Mouse (Mus musculus) c-Kit-positive CD71-negative TER-119-negative erythroid progenitor cells, embryonic 14.5 days (primary cell): ENCODE measurements around the gene Ddb2.

Source experiments
- DNase-seq: peaks from one replicate; pipeline ENCODE4 v3.0.0-alpha.2; 2013; ENCODE audit warnings: low read depth

Gene Ddb2

GRCm38 (mm10) chr2:91187431-91187830, 49.4 kb downstream of the Ddb2 start:
- DNase-seq: no peak

DNA sequence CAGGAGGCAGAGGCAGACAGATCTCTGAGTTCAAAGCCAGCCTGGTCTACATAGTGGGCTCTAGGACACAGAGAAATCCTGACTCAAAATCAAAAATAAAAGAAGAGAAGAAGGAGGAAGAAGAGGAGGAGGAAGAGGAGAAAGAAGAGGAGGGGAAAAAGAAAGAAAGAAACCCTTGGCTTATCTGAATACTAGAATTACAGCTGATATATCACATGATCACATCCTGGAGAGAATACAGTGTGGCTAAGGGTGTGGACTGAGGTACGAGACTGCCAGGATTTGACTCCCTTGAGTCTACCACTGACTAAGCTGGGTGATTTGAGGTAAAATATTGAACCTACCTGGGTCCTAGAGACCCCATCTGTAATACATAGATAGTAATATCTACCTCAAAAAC, 50.6 kb downstream of the Ddb2 start:
- DNase-seq: no peak

GRCm38 (mm10) chr2:91183711-91184405, 52.9 kb downstream of the Ddb2 start, which contains the start of gene Madd:
Gene Madd (minus strand): TSS chr2:91183837.
- DNase-seq: peak; percentile 71

DNA sequence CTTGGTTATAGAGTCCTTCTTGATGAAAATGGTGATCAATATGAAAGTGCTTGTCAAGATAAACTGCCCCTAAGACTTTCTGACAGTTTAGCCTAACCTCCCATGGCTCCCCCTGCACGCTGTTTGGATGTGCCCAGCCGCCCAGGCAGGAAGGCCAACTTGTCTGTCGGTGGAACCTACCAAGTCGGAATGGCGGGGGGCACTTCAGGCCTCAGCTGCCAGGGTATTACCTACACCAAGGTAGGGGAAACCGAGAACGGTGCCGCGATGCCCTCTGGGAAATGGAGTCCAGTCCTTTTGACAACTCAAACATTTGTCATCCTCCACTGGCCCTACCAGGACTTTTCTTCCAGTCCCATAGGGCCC, 53.7 kb downstream of the Ddb2 start:
- DNase-seq: peak; percentile 96

- no peak for DNase-seq
Observed at GRCm38 (mm10) chr2:91182405-91183147, 54.2 kb downstream of the Ddb2 start.

GRCm38 (mm10) chr2:91182016-91182404, 54.8 kb downstream of the Ddb2 start:
- no peak for DNase-seq

DNA sequence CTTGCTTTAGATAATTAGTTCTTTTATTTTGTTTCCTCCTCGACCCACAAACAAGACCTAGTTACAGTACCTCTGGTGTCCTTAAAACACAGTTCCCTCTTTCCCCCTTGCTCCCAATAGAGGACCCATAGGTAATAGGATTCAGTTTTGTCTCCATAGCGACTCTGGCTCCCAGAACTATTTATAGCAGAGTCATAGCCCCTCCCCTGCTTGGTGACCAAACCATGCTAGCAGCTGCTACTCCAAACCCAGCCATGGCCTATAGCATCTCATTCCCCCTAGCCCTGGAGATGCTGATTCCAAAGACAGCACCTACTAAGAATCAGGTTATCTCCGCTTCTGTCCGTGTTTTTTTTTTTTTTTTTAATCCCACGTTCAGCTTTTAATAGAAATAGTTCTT, 56.1 kb downstream of the Ddb2 start:
- DNase-seq: no peak

- DNase-seq: no peak
Observed at GRCm38 (mm10) chr2:91179825-91180224, 57.0 kb downstream of the Ddb2 start.

DNA sequence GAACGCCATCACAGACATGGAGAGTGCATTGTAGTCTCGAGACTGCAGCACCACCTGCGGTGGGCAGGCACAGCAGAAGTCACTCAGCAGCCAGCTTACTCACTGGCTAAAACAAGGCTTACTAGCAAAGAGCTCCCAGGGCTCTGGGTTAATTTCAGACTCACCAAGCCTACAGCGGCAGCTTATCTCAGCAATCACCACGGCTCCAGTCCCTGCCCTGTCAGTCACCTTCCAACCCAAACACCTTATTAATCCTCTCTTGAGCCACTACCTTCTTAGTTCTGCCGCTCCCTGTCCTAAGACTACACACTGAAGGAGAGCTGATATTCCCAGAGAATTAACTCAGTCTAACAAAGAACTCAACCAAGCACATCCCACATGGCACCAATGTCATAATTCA, 60.5 kb downstream of the Ddb2 start:
- no peak for DNase-seq

DNA sequence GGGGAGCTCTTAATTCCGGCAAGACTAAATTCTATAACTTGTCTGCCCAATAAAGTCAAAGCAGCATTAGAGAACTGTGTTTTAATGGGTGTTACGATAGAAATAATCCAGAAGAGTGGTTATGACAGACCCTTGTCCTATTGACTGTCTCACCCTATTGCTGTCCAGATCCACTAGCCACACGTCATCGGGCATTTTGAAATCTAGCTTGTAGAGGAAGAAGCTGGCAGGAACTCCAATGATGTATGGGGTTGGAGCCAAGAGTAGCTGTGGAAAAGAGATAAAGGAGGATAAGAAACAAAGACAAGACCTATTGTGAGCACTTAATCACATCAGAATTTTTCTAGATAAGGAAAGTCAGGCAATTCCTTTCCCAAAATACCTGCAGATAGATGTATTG, 61.3 kb downstream of the Ddb2 start:
- no peak for DNase-seq

GRCm38 (mm10) chr2:91169587-91170322, 67.0 kb downstream of the Ddb2 start:
- DNase-seq: no peak

DNA sequence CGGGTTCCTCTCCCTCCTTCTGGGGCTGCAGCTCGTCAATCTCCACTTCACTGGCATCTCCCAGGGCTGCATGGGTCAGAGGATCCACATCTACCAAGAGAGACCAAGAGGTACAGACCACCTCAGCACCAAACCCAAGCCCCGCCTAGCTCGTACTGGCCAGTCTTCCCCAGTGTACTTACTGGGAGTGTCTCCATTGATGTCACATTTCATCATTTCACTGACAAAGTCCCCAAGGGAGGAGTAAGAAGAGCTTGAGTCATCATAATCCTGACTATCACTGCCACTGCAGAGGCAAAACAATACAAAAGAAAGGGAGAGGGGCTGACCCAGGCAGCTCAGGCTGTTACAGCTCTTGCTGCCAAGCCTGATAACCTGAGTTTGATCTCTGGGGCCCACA, 69.2 kb downstream of the Ddb2 start:
- no peak for DNase-seq

DNA sequence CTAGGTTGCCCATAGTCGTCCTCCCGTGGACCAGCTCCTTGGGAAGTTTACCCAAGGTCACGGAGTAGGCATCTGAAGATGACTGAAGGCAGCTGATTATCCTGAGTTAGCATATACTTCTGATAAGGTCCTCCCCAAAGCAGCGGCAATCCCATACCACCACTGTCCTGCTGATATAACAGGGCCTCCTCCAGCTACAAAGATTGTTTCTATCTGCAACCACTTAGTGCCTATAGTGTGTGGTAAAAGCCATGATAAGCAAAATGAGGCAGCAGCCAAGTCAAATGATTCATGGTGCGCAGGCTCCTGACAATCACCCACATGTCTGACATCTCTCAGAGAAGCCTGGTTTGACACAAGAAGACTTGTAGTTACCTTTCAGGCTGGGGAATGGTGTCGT, 71.8 kb downstream of the Ddb2 start:
- DNase-seq: no peak

DNA sequence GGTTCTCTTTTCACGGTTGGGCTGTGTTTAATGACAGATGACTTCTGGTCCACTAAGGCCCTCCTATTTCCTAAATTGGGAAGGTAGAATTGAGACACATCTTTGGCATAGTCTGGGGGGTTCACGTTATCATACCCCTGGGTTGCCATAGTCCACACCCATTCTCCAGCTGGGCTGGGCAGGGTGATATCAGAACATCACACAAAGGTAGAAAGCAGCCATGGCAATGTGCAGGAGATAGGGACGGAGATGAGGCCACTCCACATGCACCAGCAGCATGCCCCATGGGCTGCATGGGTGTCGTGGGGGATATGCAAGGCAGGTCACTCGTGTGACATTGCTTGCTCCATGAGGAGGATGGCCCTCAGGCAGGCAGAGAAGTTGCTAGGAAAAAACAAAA, 73.2 kb downstream of the Ddb2 start:
- no peak for DNase-seq

- no peak for DNase-seq
Observed at GRCm38 (mm10) chr2:91162952-91163351, 73.8 kb downstream of the Ddb2 start.
